Mouse (Mus musculus) liver, embryonic 14.5 days (tissue): Measurements from ENCODE around the gene Omp.

Experiments used
- CTCF ChIP-seq: IDR thresholded peaks from 2 replicates; pipeline ENCODE4 v1.5.1; 2016; ENCODE audit warnings: antibody characterized with exemption, low read depth, control low read depth
- EP300 ChIP-seq: IDR thresholded peaks from 2 replicates; pipeline ENCODE4 v1.6.1; 2016; ENCODE audit warnings: antibody characterized with exemption, low read depth

DNA sequence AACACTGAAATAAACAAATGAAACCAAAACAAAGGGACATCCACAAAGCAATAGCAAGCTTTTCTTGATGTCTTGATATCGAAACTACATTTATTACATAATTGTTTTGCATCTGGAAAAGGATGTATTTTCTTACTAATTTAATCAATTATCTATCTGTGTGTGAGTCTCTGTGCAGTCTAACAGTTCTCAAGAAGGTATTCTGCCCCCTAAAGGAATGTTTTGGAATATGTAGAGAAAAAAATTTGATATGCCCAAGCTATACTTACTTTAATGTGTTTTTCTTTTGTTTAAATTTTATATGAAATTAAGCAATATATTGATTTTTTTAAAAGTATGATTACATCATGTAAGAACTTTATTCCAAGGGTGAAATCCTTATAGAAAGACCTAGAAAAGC, 45.3 kb upstream of the Omp start:
- peak; percentile 46; the same call in 1 of the 2 replicates for TF ChIP-seq CTCF
- no peak for TF ChIP-seq EP300
